Mouse (Mus musculus) cerebellum, postnatal 25 days (tissue): ENCODE results near the gene 9230112D13Rik.

Source experiments
- DNase-seq, 2 experiments: peaks; one replicate each; pipeline ENCODE4 v3.0.0; 2021; ENCODE audit warnings: mixed read lengths in 2 of 2

Gene 9230112D13Rik

DNA sequence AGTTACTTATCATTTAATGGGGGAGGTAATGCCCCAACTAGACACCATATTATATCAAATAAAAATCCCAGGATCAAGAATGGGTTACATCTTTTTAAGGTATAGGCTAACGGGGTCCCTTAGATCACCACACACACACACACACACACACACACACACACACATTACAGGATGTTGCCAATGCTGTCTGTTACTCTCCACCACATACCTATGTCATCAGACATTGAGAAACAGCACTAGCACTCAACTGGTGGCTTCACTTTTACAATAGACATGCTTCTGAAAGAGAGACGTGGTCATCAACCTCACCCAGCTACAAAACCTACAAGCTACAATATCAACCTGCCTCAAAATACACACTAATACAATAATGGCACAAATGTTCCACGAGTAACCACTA lies 28.9 kb downstream of the 9230112D13Rik start:
- no peak for DNase-seq

DNA sequence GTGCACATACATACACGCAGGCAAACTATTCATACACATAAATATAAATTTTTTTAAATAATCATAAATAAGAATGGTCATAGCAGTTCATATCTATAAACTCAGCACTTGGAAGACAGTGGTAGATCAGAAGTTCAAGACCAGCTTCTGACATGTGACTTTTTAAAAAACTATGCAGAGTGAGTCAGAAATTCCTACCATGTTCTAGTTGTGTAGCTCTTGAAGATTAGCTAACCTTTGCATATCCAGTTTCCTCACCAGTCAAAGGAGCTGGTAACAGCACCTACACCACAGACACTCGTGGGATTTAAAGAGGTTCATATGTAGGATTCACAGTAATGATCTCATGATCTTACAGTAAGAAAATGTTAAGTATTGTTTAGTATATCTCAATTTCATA lies 29.9 kb downstream of the 9230112D13Rik start:
- DNase-seq: no peak

DNA sequence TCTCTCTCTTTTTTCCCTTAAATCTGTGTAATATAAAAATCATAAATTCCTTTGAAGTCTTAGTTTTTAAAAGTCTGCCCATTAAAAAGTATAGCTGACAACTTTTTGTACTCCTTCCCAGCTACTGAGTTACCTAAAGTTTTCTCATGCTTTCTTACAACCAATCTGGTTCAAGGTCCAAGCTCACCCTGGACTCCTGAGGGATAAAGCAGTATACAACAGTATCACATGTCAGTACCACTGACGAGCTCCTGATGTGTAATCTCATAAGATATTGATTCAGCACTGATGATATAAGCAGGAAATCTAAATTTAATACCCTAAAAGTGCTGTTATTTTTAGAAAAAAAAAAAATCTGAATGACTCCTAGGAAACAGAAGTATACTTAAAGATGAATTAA lies 31.6 kb downstream of the 9230112D13Rik start:
- no peak for DNase-seq

DNA sequence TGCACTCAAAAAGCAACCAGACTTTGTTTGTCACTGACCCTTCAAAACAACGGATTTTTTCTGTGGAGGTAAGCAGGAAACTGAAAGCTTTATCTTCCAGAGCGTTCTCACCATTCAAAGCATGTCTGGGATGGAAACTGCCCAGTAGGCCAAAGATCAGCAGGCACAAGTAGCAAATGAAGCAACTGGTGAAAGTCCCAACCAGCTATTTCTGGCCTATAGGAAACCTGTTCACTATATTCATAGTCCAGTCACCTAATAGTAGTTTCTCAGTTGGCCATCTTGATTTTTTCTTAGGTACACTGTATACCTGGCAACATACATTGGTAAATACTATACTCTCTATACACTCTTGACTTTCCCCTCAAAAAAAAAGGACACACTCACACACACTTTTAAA lies 32.7 kb downstream of the 9230112D13Rik start:
- no peak for DNase-seq

DNA sequence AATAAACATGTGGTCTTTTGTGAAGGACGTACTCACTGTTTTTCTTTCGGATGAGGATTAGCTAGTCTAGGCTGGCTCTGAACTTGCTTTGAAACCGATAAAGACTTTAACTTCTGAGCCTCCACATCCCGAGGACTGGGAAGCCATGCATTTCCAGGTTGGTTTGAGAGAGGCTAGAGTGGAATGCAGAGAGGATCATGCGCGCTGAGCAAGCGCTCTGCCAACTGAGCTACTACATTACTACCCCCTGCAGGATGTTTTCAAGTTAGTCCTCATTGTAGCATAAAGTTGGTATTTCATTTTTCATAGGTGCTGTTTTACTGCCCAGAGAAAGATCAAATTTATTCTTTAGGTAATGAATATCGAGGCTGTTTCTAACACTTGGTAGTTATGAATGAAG lies 36.4 kb downstream of the 9230112D13Rik start:
- no peak for DNase-seq

DNA sequence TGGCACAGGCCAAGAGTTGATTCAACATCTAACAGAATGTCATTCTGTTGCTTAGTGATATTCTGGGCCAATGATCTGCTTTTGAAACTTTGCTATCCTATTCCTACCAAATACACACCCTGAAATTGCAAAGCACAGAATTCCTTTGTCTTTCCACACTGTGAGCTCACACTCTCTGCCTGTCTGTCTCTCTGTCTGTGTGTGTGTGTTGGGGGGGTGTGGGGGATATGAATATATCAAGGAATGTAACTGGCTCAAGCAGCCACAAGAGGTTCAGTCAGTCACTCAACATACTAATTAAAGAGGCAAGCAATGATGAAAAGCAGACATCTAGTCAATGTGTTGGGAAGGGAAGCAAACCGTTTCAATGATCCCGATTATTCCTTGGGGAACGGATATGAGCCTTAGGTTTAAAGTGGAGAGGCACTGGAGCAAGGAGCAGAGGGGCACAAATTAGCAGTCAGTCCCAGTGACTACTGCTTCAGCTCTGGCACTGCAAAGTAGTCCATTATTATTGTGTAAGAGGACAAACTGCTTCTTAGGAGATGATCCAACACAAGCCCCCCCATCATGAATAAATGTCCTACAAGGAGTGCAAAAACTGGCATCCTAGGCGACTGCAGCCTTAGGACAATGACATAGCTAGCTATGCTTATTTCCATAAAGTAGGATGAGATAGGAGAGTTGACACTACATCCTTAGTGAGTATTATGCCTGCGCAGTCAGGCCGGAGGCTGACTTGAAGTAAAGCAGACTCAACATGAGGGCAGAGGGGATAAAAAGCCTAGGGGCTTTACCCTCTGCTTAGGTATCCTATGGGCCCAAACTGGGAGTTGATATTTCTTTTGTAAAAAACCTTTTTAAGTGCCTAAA lies 38.9 kb downstream of the 9230112D13Rik start:
- DNase-seq: no peak

DNA sequence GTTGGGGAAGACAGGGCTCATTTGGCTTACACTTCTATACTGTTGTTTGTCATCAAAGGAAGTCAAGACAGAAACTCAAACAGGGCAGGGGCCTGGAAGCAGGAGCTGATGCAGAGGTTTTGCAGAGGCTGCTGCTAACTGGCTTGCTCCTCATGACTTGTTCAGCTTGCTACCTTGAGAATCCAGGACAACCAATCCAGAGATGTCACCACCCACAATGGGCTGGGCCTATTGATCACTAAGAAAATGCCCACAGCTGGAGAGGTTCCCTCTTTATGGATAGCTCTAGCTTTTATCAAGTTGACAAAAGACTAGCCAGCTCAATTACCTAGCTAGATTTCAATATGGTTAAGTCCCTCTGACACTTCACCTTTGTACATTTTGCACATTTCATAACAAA lies 51.0 kb downstream of the 9230112D13Rik start:
- no peak for DNase-seq

DNA sequence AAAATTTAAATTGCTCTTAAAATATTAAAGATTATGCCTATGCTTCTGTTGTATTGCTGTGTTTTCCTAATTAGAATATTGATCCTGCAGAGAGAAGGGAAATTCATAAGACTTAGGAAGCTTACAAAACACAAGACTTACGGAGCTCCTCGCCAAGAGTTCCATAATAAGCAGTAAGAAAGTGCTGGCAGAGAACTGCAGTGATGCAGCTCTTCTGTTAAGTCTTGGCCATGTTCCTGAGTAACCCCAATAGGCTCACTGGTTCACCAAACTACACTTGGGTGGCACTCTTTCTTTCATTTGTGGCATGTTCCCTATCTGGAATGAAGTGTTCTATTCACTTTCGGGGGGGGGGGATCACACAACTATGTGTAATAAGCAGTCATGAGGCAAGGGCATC lies 56.3 kb downstream of the 9230112D13Rik start:
- DNase-seq: no peak
